Mouse (Mus musculus): Measurements from ENCODE around the gene Gm3435.
A peak's percentile ranks its signal among the peaks of the same experiment; 100 is the strongest.
"Not testable (repeated sequence)": the region's sequence is repeated elsewhere in the genome, so short reads cannot be mapped to it uniquely, and the experiment has no call there.

Gene Gm3435

GRCm38 (mm10) chr17:15009706-15010413 lies at the start of gene Gm3435:
Gene Gm3435, plus strand, starts transcription at chr17:15010176.
- DNase-seq, result not testable (repeated sequence)

- DNase-seq, result peak; percentile 59
These were observed 49.5 kb upstream of the Gm3435 start for GRCm38 (mm10) chr17:14960520-14960919.

GRCm38 (mm10) chr17:14960951-14961556 lies 48.9 kb upstream of the Gm3435 start, which contains the start of gene Phf10:
Gene Phf10, minus strand, starts transcription at chr17:14961273.
- peak; percentile 56 for DNase-seq

GRCm38 (mm10) chr17:14961557-14962154 lies 48.3 kb upstream of the Gm3435 start:
- not testable (repeated sequence) for DNase-seq

- not testable (repeated sequence) for DNase-seq
These were observed 41.5 kb upstream of the Gm3435 start for GRCm38 (mm10) chr17:14968373-14968913.

DNA sequence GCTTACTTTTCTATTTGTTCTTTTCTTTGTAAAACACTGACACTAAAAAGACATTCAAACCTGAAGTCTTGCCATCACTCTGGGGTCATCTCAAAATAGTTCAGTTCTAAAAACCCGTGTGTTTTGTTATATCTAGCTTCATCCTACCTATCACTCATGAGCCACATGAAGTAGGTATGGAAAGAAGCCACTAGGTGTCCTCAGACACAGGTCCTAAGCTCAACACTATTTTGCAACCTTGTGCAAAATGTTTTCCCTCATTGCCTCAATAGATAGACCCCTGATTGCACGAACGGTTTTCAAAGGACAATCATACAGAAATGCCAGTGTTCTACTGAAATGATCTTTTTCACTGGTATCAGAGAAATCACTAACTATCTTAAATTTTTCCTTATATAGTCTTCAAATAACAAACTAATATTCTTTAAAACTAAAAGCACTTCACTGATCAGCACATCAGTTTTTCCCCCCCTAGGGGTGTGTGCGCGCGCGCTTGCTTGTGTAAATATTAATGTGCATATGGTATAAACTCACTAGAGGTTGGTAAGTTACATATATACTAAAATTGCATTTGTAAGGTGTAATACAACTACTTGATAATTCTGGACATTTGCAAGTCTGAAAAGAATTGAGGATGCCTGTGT lies 32.1 kb upstream of the Gm3435 start:
- DNase-seq, result not testable (repeated sequence)

GRCm38 (mm10) chr17:14978362-14979038 lies 31.5 kb upstream of the Gm3435 start, which contains the start of the genes 9030025P20Rik and Gm3417:
Gene 9030025P20Rik, plus strand, starts transcription at chr17:14978468.
Gene Gm3417, minus strand, starts transcription at chr17:14978790.
- DNase-seq, result not testable (repeated sequence)

- not testable (repeated sequence) for DNase-seq
These were observed 19.8 kb upstream of the Gm3435 start for GRCm38 (mm10) chr17:14990116-14990702.

DNA sequence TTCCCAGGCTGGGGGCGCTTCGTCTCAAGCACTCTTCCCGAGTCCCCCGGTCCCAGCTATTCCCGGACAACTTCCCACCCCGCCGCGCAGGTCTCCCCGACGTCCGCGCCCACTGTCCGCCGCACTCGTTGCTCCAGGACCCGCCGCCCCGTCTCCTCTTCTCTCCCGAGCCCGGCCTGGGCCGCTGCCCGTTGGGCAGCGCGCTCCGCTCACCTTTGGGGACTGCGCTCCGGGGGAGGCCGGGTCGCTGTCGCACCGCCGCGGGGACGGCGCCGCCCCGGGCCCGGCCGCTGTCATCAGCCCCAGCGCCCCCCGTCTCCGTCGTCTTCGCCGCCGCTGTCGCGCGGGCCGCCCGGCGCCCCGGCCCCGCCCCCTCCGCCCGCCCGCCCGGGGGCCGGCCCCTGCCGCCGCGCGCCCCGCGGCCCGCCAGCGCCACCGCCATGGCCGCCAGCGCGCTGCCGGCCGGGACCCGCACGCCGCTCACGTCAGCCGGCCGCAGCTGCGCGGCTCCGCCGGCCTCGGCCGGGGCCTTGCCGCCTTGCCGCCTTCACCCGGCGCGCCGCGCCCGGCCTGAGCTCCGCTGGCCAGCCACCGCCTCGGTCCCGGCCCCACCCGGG lies 17.3 kb upstream of the Gm3435 start:
- not testable (repeated sequence) for DNase-seq

- DNase-seq, result not testable (repeated sequence)
These were observed 16.7 kb upstream of the Gm3435 start for GRCm38 (mm10) chr17:14993139-14993832.

DNA sequence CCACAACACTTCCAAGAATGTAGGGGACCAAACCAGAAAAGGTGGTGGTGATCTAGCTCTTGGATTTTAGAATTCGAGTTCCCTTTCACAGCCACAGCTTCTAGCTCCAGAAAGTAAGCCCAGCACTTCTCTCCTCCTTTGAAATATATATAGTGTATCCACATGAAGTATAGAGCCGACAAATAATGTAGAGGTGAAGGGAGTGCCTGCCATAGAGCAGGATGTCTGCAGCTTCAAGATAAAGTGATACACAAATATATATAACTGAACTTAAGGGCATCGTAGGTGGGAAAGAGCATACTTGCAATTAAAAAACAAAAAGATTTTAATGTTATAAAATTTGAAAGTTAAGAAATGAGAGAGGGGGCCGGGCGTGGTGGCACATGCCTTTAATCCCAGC lies 15.8 kb upstream of the Gm3435 start:
- DNase-seq, result not testable (repeated sequence)

DNA sequence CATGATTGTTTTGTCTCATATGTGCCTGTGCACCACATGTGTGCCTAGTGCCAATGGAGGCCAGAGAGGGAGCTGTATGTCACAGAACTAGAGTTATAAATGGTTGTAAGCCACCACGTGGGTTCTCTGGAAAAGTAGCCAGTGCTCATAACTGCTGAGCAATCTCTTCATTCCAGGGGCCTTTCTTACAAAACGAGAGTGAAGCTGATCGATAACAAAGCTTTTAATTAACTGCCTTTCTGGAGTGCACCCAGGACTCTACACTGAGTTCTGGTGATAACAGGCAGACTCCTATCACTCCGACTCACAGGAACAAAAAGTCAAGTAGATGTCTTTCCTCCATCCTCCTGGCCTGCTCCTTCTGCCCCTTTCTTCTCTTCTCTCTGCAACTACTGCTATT lies 9.9 kb upstream of the Gm3435 start:
- DNase-seq, result not testable (repeated sequence)

DNA sequence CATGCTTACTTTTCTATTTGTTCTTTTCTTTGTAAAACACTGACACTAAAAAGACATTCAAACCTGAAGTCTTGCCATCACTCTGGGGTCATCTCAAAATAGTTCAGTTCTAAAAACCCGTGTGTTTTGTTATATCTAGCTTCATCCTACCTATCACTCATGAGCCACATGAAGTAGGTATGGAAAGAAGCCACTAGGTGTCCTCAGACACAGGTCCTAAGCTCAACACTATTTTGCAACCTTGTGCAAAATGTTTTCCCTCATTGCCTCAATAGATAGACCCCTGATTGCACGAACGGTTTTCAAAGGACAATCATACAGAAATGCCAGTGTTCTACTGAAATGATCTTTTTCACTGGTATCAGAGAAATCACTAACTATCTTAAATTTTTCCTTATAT lies 888 bp upstream of the Gm3435 start:
- not testable (repeated sequence) for DNase-seq

DNA sequence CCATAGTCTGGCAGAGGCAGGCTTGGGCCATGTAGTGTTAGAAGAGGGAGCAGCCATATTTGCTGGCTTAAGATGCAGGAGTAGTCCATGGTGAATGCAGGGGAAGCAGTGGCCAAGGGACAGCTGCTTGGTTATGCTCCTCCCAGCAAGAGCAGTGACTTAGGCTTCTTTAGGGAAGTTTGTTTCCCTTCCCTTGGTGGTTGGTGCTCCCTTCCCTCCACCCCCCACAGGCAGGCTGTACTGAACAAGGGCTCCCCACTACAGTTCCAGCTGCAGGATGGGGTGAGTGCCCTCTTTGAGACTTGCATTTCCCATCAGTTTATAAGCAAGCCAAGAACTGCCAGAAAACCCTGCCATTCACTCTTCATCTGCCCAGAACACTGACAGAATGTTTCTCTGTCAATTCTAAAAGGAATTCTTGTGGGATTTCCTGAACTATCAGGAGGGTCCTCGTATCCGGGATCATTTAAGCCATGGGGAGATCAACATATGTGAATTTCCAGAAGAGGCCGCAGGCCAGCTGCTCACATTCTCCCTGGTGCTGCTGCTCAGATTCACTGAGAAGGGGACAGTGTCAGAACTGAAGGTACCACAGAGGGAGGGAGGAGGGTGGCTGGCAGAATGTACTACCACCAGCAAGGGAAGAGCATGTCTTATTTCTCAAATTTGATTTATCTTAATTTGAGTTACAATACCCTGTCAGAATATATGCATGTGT lies 11.7 kb downstream of the Gm3435 start:
- DNase-seq, result peak; percentile 3

DNA sequence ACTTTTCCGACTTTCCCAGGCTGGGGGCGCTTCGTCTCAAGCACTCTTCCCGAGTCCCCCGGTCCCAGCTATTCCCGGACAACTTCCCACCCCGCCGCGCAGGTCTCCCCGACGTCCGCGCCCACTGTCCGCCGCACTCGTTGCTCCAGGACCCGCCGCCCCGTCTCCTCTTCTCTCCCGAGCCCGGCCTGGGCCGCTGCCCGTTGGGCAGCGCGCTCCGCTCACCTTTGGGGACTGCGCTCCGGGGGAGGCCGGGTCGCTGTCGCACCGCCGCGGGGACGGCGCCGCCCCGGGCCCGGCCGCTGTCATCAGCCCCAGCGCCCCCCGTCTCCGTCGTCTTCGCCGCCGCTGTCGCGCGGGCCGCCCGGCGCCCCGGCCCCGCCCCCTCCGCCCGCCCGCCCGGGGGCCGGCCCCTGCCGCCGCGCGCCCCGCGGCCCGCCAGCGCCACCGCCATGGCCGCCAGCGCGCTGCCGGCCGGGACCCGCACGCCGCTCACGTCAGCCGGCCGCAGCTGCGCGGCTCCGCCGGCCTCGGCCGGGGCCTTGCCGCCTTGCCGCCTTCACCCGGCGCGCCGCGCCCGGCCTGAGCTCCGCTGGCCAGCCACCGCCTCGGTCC lies 14.0 kb downstream of the Gm3435 start:
- not testable (repeated sequence) for DNase-seq

GRCm38 (mm10) chr17:15024502-15025193 lies 14.7 kb downstream of the Gm3435 start:
- not testable (repeated sequence) for DNase-seq

GRCm38 (mm10) chr17:15025513-15025912 lies 15.5 kb downstream of the Gm3435 start:
- not testable (repeated sequence) for DNase-seq

DNA sequence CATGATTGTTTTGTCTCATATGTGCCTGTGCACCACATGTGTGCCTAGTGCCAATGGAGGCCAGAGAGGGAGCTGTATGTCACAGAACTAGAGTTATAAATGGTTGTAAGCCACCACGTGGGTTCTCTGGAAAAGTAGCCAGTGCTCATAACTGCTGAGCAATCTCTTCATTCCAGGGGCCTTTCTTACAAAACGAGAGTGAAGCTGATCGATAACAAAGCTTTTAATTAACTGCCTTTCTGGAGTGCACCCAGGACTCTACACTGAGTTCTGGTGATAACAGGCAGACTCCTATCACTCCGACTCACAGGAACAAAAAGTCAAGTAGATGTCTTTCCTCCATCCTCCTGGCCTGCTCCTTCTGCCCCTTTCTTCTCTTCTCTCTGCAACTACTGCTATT lies 21.4 kb downstream of the Gm3435 start:
- not testable (repeated sequence) for DNase-seq

DNA sequence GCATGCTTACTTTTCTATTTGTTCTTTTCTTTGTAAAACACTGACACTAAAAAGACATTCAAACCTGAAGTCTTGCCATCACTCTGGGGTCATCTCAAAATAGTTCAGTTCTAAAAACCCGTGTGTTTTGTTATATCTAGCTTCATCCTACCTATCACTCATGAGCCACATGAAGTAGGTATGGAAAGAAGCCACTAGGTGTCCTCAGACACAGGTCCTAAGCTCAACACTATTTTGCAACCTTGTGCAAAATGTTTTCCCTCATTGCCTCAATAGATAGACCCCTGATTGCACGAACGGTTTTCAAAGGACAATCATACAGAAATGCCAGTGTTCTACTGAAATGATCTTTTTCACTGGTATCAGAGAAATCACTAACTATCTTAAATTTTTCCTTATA lies 30.5 kb downstream of the Gm3435 start:
- DNase-seq, result not testable (repeated sequence)
